23 mouse cellular contexts compared by ENCODE assay signal in the genomic region with DNA sequence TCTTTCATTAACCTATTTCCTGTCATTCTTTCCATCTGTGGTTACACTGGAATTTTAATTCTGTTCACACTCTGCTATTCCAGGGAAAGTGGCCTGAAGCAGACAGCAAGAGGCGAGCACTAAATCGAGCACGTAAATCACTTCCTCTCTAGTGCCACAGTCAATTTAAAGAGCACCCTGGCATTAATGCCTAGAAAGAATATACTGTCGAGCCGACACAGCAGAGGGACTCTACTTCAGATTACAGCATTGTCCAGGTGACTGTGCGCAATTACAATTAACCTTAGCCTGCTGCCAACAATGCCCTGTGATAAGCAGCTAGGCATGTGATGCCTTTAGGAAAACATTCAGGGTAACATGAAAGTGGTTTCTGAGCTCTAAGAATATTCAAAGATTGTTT.
DNase-seq lines count a peak whose midpoint lies in the region; ATAC-seq and TF ChIP-seq lines count a peak whose summit lies in the region.
"Had no signal": no experiment of that assay in that cellular context is flagged by ENCODE, and none has a peak within 500 bp of the region (broad histone marks: within the 10 kb centered on the region; RNA-seq: fewer than 3 reads in every experiment).

No protein-coding gene starts in this region.

- ATAC-seq in hindbrain, embryonic 12.5 days (ENCODE audit: low FRiP score): no peak
- ATAC-seq in hindbrain, postnatal 0 days: no peak
- ATAC-seq in megakaryocyte progenitor cell, adult 5-6 weeks (replicated peaks; ENCODE audit: poor library complexity): no peak
- ATAC-seq: intestine, embryonic 15.5 days; liver, postnatal 0 days; Patski had no signal

- DNase-seq in hindbrain, embryonic 10.5 days (ENCODE audit: low spot score): no peak
- DNase-seq in right cerebral cortex, adult 2 months (ENCODE audit: low spot score in 2 of 2): peak; percentile 11 to 18
- no peak for DNase-seq in right cerebral cortex, postnatal 36 days (ENCODE audit: low spot score in 2 of 2)
- peak; percentile 18 for DNase-seq in hindbrain, postnatal 0 days (ENCODE audit: low spot score)
- no peak for DNase-seq in cerebellum, postnatal 10 days
- DNase-seq: adrenal gland, postnatal 25 days; cerebellum, adult 11-12 months; cerebellum, postnatal 36 days; gastrocnemius, postnatal 25 days; heart, adult 2 months; heart, postnatal 36 days; liver, postnatal 0 days; lung, postnatal 10 days; right cerebral cortex, adult 18-20 months; thymus, postnatal 14 days had no signal

- WGBS in hindbrain, embryonic 12.5 days: 54% methylated on average over 6 of the region's 6 CpGs
- WGBS in hindbrain, embryonic 10.5 days: 71% methylated on average over 6 of the region's 6 CpGs
- 39% methylated on average over 6 of the region's 6 CpGs for WGBS in hindbrain, postnatal 0 days

- no peak for TF ChIP-seq CTCF in hindbrain, postnatal 0 days (IDR thresholded peaks at IDR 0.05; ENCODE audit: low read depth)

- no peaks in the 10 kb centered on the region for H3K9me3 ChIP-seq in hindbrain, embryonic 12.5 days (replicated peaks)
- no peaks in the 10 kb centered on the region for H3K9me3 ChIP-seq in hindbrain, embryonic 10.5 days
- no peaks in the 10 kb centered on the region for H3K9me3 ChIP-seq in hindbrain, postnatal 0 days (ENCODE audit: low read length)
- H3K9me3 ChIP-seq: embryonic facial prominence, embryonic 12.5 days; intestine, embryonic 15.5 days; limb, embryonic 10.5 days; megakaryocyte, embryonic 14.5 days had no signal

- H3K27ac ChIP-seq in hindbrain, embryonic 12.5 days: 0 out of 2 replicates have a peak overlapping the region, but pooled peaks have one; percentile 35
- no peak overlapping the region for H3K27ac ChIP-seq in hindbrain, embryonic 10.5 days
- H3K27ac ChIP-seq in hindbrain, postnatal 0 days: no peak overlapping the region
- H3K27ac ChIP-seq: embryonic facial prominence, embryonic 12.5 days; heart, adult 2 months; intestine, embryonic 15.5 days; limb, embryonic 10.5 days had no signal

- H3K4me2 ChIP-seq in hindbrain, embryonic 12.5 days (replicated peaks): no peak overlapping the region
- H3K4me2 ChIP-seq in hindbrain, postnatal 0 days (ENCODE audit: low read depth, low read length): no peak overlapping the region
- H3K4me2 ChIP-seq: embryonic facial prominence, embryonic 12.5 days; intestine, embryonic 15.5 days had no signal

- H3K27me3 ChIP-seq in hindbrain, embryonic 12.5 days: no peaks in the 10 kb centered on the region
- H3K27me3 ChIP-seq in hindbrain, embryonic 10.5 days (ENCODE audit: insufficient read depth, poor library complexity, severe bottlenecking): no peaks in the 10 kb centered on the region
- no peaks in the 10 kb centered on the region for H3K27me3 ChIP-seq in hindbrain, postnatal 0 days (ENCODE audit: insufficient read depth, low read length)
- H3K27me3 ChIP-seq: embryonic facial prominence, embryonic 12.5 days; intestine, embryonic 15.5 days; megakaryocyte, embryonic 14.5 days had no signal

- H3K9ac ChIP-seq in hindbrain, embryonic 12.5 days: no peak overlapping the region
- H3K9ac ChIP-seq in hindbrain, postnatal 0 days (replicated peaks; ENCODE audit: low read length): no peak overlapping the region
- H3K9ac ChIP-seq: embryonic facial prominence, embryonic 12.5 days; intestine, embryonic 15.5 days; liver, postnatal 0 days had no signal

- no peaks in the 10 kb centered on the region for H3K4me1 ChIP-seq in hindbrain, embryonic 12.5 days
- H3K4me1 ChIP-seq in hindbrain, embryonic 10.5 days (replicated peaks): no peaks in the 10 kb centered on the region
- no peaks in the 10 kb centered on the region for H3K4me1 ChIP-seq in hindbrain, postnatal 0 days (ENCODE audit: insufficient read depth, low read length)
- H3K4me1 ChIP-seq: embryonic facial prominence, embryonic 12.5 days; intestine, embryonic 15.5 days; megakaryocyte, embryonic 14.5 days had no signal

- H3K4me3 ChIP-seq in hindbrain, embryonic 12.5 days: no peak overlapping the region
- H3K4me3 ChIP-seq in hindbrain, embryonic 10.5 days: no peak overlapping the region
- no peak overlapping the region for H3K4me3 ChIP-seq in hindbrain, postnatal 0 days (ENCODE audit: low read length)
- H3K4me3 ChIP-seq: embryonic facial prominence, embryonic 12.5 days; erythroblast, embryonic 14.5 days; heart, adult 2 months; intestine, embryonic 15.5 days; limb, embryonic 10.5 days; megakaryocyte, embryonic 14.5 days had no signal

- H3K36me3 ChIP-seq in hindbrain, embryonic 12.5 days: no peaks in the 10 kb centered on the region
- H3K36me3 ChIP-seq in hindbrain, embryonic 10.5 days: no peaks in the 10 kb centered on the region
- H3K36me3 ChIP-seq in hindbrain, postnatal 0 days (ENCODE audit: insufficient read depth, low read length): no peaks in the 10 kb centered on the region
- H3K36me3 ChIP-seq: embryonic facial prominence, embryonic 12.5 days; intestine, embryonic 15.5 days; limb, embryonic 10.5 days had no signal

Comparison
In these comparisons a context has a peak if more than half of its experiments do, and no peak if none do; other contexts are left out.
1. DNase-seq: peak in right cerebral cortex, adult 2 months (2 of 2) and hindbrain, postnatal 0 days (single experiment); none in hindbrain, embryonic 10.5 days (single experiment), right cerebral cortex, postnatal 36 days (0 of 2) and cerebellum, postnatal 10 days (0 of 2).